Mouse (Mus musculus): ENCODE measurements at regions not wholly inside any gene's neighbourhood (a gene's known extent, or its start where the extent isn't known, plus 50 kb on each side); places are given as distances from the start of the nearest gene placed in this dataset.
"Not testable (repeated sequence)": the region's sequence is repeated elsewhere in the genome, so short reads cannot be mapped to it uniquely, and the experiment has no call there.

- DNase-seq (ENCODE audit: low read depth, low spot score) = peak; percentile 1
Observed at GRCm38 (mm10) chr12:22745556-22745955, 1034.5 kb downstream of the Gm10330 start.

GRCm38 (mm10) chr12:22745067-22745466 lies 1035.0 kb downstream of the Gm10330 start:
- not testable (repeated sequence) for DNase-seq (ENCODE audit: low read depth, low spot score)
